Mouse (Mus musculus): ENCODE measurements around the gene Prdm10. TPM values are rescaled to one million over a fixed set of nuclear protein-coding genes. Genes with fewer than 3 reads are reported as not detected.

Gene Prdm10
- polyA plus RNA-seq, 2 experiments, result 5.5 to 14.6 TPM

DNA sequence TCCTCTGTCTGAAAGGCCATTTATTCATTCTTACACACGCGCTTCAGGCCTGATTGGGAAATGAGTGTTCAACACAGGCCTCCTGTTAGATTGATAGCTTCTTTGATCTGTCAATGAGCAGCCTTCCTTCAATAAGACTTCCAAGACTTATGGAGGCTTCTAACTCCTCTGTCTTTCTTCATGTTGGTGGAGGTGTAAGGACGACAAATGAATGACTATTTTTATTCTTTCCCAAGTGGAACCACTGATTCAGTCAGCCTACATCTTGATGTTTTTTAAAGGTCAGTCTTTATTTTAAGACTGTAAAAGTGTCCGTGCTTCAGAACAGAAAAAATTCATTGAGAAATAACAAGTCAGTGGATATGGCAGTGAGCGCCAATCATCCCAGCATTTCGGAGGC is 35.3 kb upstream of the Prdm10 start:
- Histone ChIP-seq H3K4me2 (replicated peaks; ENCODE audit: low read depth, low read length, severe bottlenecking) (no peak overlapping the region), H3K36me3 (ENCODE audit: control insufficient read depth, insufficient read depth, low read length) (no peaks in the 10 kb centered on the region), H3K4me3 (replicated peaks; ENCODE audit: low read length) (no peak overlapping the region), H3K9ac (ENCODE audit: low read depth, low read length, severe bottlenecking) (no peak overlapping the region), H3K9me3 (ENCODE audit: control insufficient read depth, low read length) (no peaks in the 10 kb centered on the region), H3K27me3 (ENCODE audit: control insufficient read depth, insufficient read depth, low read length) (no peaks in the 10 kb centered on the region), H3K4me1 (ENCODE audit: control insufficient read depth, insufficient read depth, low read length) (no peaks in the 10 kb centered on the region), H3K27ac (replicated peaks; ENCODE audit: low read depth, low read length) (no peak overlapping the region)
- TF ChIP-seq POLR2A (IDR thresholded peaks at IDR 0.05; ENCODE audit: borderline replicate concordance, extremely low read depth, insufficient read depth, insufficient read length), result no peak
- DNase-seq (ENCODE audit: low spot score), result no peak
- no peak for ATAC-seq (ENCODE audit: low FRiP score, low read depth)
- WGBS, result 80% methylated on average over 6 of the region's 6 CpGs

DNA sequence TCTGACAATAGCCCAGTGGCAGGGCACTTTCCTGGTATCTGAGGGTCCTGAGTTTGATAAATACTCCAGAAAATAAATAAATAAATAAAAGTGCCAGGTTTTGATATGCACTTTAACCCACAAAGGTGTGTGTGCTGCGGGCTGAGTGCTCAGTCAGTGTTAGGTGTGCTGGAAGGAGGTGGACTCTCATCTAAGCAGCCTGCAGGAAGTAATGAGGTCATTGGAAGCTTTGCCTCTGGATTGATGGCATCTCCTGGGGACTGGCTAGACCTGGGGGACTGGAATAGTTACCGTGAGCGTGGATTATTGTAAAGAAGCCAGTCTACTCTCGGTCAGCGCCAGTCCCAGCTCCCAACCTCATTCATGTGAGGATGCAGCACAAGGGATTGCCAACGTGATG is 33.9 kb upstream of the Prdm10 start:
- TF ChIP-seq POLR2A (IDR thresholded peaks at IDR 0.05; ENCODE audit: borderline replicate concordance, extremely low read depth, insufficient read depth, insufficient read length), result no peak
- WGBS, result 59% methylated on average over 6 of the region's 6 CpGs
- no peak overlapping the region for H3K4me3 ChIP-seq (replicated peaks; ENCODE audit: low read length)
- H3K27me3 ChIP-seq (ENCODE audit: control insufficient read depth, insufficient read depth, low read length), result no peaks in the 10 kb centered on the region
- H3K9ac ChIP-seq (ENCODE audit: low read depth, low read length, severe bottlenecking), result no peak overlapping the region
- H3K4me1 ChIP-seq (ENCODE audit: control insufficient read depth, insufficient read depth, low read length), result no peaks in the 10 kb centered on the region
- ATAC-seq (ENCODE audit: low FRiP score, low read depth), result no peak
- H3K9me3 ChIP-seq (ENCODE audit: control insufficient read depth, low read length), result no peaks in the 10 kb centered on the region
- H3K27ac ChIP-seq (replicated peaks; ENCODE audit: low read depth, low read length), result no peak overlapping the region
- no peaks in the 10 kb centered on the region for H3K36me3 ChIP-seq (ENCODE audit: control insufficient read depth, insufficient read depth, low read length)
- no peak overlapping the region for H3K4me2 ChIP-seq (replicated peaks; ENCODE audit: low read depth, low read length, severe bottlenecking)
- DNase-seq (ENCODE audit: low spot score), result no peak

DNA sequence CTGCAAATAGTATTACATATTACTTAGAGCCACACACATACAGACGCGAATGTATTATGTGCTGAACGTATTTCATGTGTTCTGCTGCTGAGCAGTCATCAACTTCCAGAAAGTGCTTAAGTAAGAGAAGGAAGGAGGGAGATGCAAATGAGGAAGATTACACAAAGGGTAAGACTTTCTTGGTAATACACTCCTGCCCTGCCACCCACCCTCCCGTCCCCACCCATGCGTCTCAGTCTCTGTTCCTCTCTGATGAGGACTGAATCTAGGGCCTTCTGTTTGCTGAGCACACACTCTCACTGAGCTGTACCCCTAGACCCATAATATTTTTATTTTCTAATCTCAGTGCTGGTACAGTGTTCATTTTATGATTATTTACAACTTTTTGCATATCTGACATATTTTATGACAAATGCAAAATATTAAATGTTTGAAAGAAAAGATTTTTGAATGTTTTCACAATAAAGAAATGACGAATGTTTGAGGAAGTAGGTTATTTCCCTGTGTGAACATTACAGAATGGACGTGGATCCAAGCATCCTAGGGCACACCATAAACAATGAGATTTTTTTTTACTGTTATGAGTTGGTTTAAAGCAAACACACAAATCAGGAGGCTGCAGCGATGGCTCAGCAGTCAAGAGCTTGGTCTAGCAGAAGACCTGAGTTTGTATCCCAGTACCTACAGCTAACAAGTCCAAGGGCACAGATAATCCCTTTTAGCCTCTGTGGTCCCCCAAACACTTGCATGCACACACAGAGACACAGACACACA is 32.7 kb upstream of the Prdm10 start:
- Histone ChIP-seq H3K9ac (ENCODE audit: low read depth, low read length, severe bottlenecking) (no peak overlapping the region), H3K4me1 (ENCODE audit: control insufficient read depth, insufficient read depth, low read length) (no peaks in the 10 kb centered on the region), H3K4me3 (replicated peaks; ENCODE audit: low read length) (no peak overlapping the region), H3K36me3 (ENCODE audit: control insufficient read depth, insufficient read depth, low read length) (no peaks in the 10 kb centered on the region), H3K27me3 (ENCODE audit: control insufficient read depth, insufficient read depth, low read length) (no peaks in the 10 kb centered on the region), H3K27ac (replicated peaks; ENCODE audit: low read depth, low read length) (no peak overlapping the region), H3K9me3 (ENCODE audit: control insufficient read depth, low read length) (no peaks in the 10 kb centered on the region), H3K4me2 (replicated peaks; ENCODE audit: low read depth, low read length, severe bottlenecking) (no peak overlapping the region)
- no peak for TF ChIP-seq POLR2A (IDR thresholded peaks at IDR 0.05; ENCODE audit: borderline replicate concordance, extremely low read depth, insufficient read depth, insufficient read length)
- whole genome bisulfite sequencing, result 84% methylated on average over 8 of the region's 8 CpGs
- ATAC-seq (ENCODE audit: low FRiP score, low read depth), result no peak
- DNase-seq (ENCODE audit: low spot score), result no peak

DNA sequence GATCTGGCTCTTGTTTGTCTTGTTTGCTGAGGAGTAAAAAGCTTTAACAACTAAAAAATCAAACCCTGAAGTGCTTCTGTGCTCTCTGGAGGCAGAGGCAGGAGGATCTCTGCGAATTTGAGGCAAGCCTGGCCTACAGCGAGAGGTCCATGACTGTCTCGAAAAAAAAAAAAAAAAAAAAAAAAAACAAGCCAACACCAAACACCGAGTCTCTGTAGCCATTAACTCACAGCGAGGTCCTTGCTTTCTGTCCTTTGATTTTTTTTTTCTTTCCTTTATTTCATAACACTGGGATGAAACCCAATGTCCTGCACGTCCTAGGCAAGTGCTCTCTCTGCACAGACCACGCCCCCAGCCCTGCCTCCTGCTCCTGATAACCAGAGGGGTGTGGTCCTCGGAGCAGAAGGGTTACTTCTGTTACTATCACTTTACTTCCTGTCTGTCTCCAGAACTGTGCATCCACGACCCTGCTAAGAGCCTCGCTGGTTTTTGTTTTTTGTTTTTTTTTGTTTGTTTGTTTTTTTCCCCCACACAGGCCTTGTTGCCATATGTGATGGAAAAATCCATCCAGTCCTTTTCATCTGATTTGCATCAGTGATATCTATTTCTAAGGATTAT is 28.0 kb upstream of the Prdm10 start:
- no peaks in the 10 kb centered on the region for H3K4me1 ChIP-seq (ENCODE audit: control insufficient read depth, insufficient read depth, low read length)
- DNase-seq (ENCODE audit: low spot score) (no peak), ATAC-seq (ENCODE audit: low FRiP score, low read depth) (no peak)
- H3K27me3 ChIP-seq (ENCODE audit: control insufficient read depth, insufficient read depth, low read length), result no peaks in the 10 kb centered on the region
- TF ChIP-seq POLR2A (IDR thresholded peaks at IDR 0.05; ENCODE audit: borderline replicate concordance, extremely low read depth, insufficient read depth, insufficient read length), result no peak
- WGBS, result 79% methylated on average over 10 of the region's 10 CpGs
- no peak overlapping the region for H3K9ac ChIP-seq (ENCODE audit: low read depth, low read length, severe bottlenecking)
- H3K36me3 ChIP-seq (ENCODE audit: control insufficient read depth, insufficient read depth, low read length), result no peaks in the 10 kb centered on the region
- H3K27ac ChIP-seq (replicated peaks; ENCODE audit: low read depth, low read length), result no peak overlapping the region
- H3K4me2 ChIP-seq (replicated peaks; ENCODE audit: low read depth, low read length, severe bottlenecking), result no peak overlapping the region
- no peak overlapping the region for H3K4me3 ChIP-seq (replicated peaks; ENCODE audit: low read length)
- no peaks in the 10 kb centered on the region for H3K9me3 ChIP-seq (ENCODE audit: control insufficient read depth, low read length)

DNA sequence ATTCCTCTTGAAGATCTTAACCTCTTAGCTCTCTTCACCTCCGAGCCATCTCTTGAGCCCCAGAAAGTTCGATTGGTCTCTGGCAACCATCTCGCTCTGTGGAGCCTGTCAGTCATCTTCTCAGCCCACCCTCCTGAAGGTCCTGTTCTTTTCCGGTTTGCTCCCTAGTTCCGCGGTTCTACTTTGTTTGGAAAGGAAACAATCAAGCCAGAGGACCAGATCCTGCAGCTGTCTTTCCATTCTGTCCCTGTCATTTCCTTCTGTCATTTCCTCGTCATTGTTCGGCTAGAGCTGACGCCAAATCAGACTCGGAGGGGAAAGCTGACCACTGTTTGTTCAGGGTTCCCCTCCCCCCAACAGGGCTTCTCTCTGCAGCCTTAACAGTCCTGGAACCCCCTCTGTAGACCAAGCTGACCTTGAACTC is 27.0 kb upstream of the Prdm10 start:
- Histone ChIP-seq H3K36me3 (ENCODE audit: control insufficient read depth, insufficient read depth, low read length) (no peaks in the 10 kb centered on the region), H3K4me2 (replicated peaks; ENCODE audit: low read depth, low read length, severe bottlenecking) (no peak overlapping the region), H3K9ac (ENCODE audit: low read depth, low read length, severe bottlenecking) (no peak overlapping the region), H3K4me3 (replicated peaks; ENCODE audit: low read length) (no peak overlapping the region), H3K27me3 (ENCODE audit: control insufficient read depth, insufficient read depth, low read length) (no peaks in the 10 kb centered on the region), H3K4me1 (ENCODE audit: control insufficient read depth, insufficient read depth, low read length) (no peaks in the 10 kb centered on the region), H3K27ac (replicated peaks; ENCODE audit: low read depth, low read length) (no peak overlapping the region), H3K9me3 (ENCODE audit: control insufficient read depth, low read length) (no peaks in the 10 kb centered on the region)
- WGBS, result 69% methylated on average over 10 of the region's 10 CpGs
- DNase-seq (ENCODE audit: low spot score) (peak; percentile 18), ATAC-seq (ENCODE audit: low FRiP score, low read depth) (no peak)
- no peak for TF ChIP-seq POLR2A (IDR thresholded peaks at IDR 0.05; ENCODE audit: borderline replicate concordance, extremely low read depth, insufficient read depth, insufficient read length)
